Mouse (Mus musculus) stomach, embryonic 14.5 days (tissue): ENCODE data around the gene Gm20388. TPM values are rescaled to one million over a fixed set of nuclear protein-coding genes. Genes with fewer than 3 reads are reported as not detected.

Experiments
- ATAC-seq: fragments of 200-750 bp; cut with Nextera tagmentation; 2 replicates; pipeline ENCODE4 v1.8.0; 2017; ENCODE audit warnings: low read depth, moderate TSS enrichment; ENCODE audit not compliant: insufficient number of reproducible peaks, insufficient read depth, low FRiP score
- H3K27ac ChIP-seq: fragments of 300-500 bp; sonication (generic); 2 replicates; pipeline ENCODE4 v1.5.1; 2014; ENCODE audit warnings: mild to moderate bottlenecking, low read length, moderate library complexity, mixed read lengths
- H3K27me3 ChIP-seq: fragments of 300-500 bp; sonication (generic); 2 replicates; pipeline ENCODE4 v1.6.1; 2014; ENCODE audit warnings: low read length, control low read depth, mixed read lengths; ENCODE audit not compliant: control insufficient read depth, insufficient read depth
- H3K36me3 ChIP-seq: fragments of 300-500 bp; sonication (generic); 2 replicates; pipeline ENCODE4 v1.6.1; 2014; ENCODE audit warnings: mild to moderate bottlenecking, control low read depth, low read length, moderate library complexity, mixed read lengths; ENCODE audit not compliant: control insufficient read depth, insufficient read depth
- H3K4me1 ChIP-seq: fragments of 300-500 bp; sonication (generic); 2 replicates; pipeline ENCODE4 v1.6.1; 2014; ENCODE audit warnings: low read length, control low read depth, mixed read lengths; ENCODE audit not compliant: control insufficient read depth, insufficient read depth
- H3K4me2 ChIP-seq: fragments of 300-500 bp; sonication (generic); replicated peaks from 2 replicates; pipeline ENCODE4 v1.6.1; 2014; ENCODE audit warnings: low read depth, low read length, control low read depth
- H3K4me3 ChIP-seq: fragments of 300-500 bp; sonication (generic); 2 replicates; pipeline ENCODE4 v1.5.1; 2014; ENCODE audit warnings: low read depth, low read length, control low read depth
- H3K9ac ChIP-seq: fragments of 300-500 bp; sonication (generic); replicated peaks from 2 replicates; pipeline ENCODE4 v1.6.1; 2014; ENCODE audit warnings: low read depth, mild to moderate bottlenecking, control low read depth, low read length, moderate library complexity, mixed read lengths
- H3K9me3 ChIP-seq: fragments of 300-500 bp; sonication (generic); 2 replicates; pipeline ENCODE4 v1.6.1; 2016; ENCODE audit warnings: low read depth, low read length, control low read depth; ENCODE audit not compliant: control insufficient read depth
- WGBS: fragments of 180-500 bp; shearing (Covaris S2); extraction: QIAGEN DNeasy Blood & Tissue Kit; methylation state at CpG from one replicate; pipeline ENCODE4 v1.1.7; 2014; 5-methylcytosine and 5-hydroxymethylcytosine counted together
- polyA plus RNA-seq: library from polyadenylated mRNA; unstranded; fragments of >200 nt; fragmentation: Nextera tagmentation; extraction: Ambion mirVana; gene quantifications from 2 replicates; pipeline ENCODE4 v1.2.1, GENCODE M21; 2014

The Gm20388 gene
- polyA plus RNA-seq, 1 experiment from 2014 or later = 11.4 TPM

- H3K9me3 ChIP-seq = no peaks in the 10 kb centered on the region
- H3K4me3 ChIP-seq = no peak overlapping the region
- H3K9ac ChIP-seq = no peak overlapping the region
- H3K4me1 ChIP-seq = peaks cover 16% of the 10 kb centered on the region
- H3K27me3 ChIP-seq = no peaks in the 10 kb centered on the region
- no peaks in the 10 kb centered on the region for H3K36me3 ChIP-seq
- no peak for ATAC-seq
- 39% methylated on average over 9 of the region's 9 CpGs for WGBS
- H3K27ac ChIP-seq = no peak overlapping the region
- H3K4me2 ChIP-seq = no peak overlapping the region
These were observed 2271.3 kb downstream of the Gm20388 start for GRCm38 (mm10) chr8:122181991-122182390.

GRCm38 (mm10) chr8:122186363-122186974, 2275.8 kb downstream of the Gm20388 start:
- H3K4me3 ChIP-seq = no peak overlapping the region
- no peaks in the 10 kb centered on the region for H3K27me3 ChIP-seq
- 87% methylated on average over 19 of the region's 19 CpGs for WGBS
- no peak overlapping the region for H3K27ac ChIP-seq
- H3K9me3 ChIP-seq = no peaks in the 10 kb centered on the region
- no peak overlapping the region for H3K4me2 ChIP-seq
- peaks cover 9% of the 10 kb centered on the region; the same call in 1 of the 2 replicates for H3K4me1 ChIP-seq
- H3K9ac ChIP-seq = no peak overlapping the region
- no peaks in the 10 kb centered on the region for H3K36me3 ChIP-seq
- ATAC-seq = no peak

GRCm38 (mm10) chr8:122187271-122187670, 2276.6 kb downstream of the Gm20388 start:
- 75% methylated on average over 4 of the region's 4 CpGs for WGBS
- ATAC-seq = no peak
- H3K27ac ChIP-seq = no peak overlapping the region
- no peak overlapping the region for H3K4me2 ChIP-seq
- H3K9ac ChIP-seq = no peak overlapping the region
- peaks cover 2% of the 10 kb centered on the region; the same call in 1 of the 2 replicates for H3K4me1 ChIP-seq
- no peaks in the 10 kb centered on the region for H3K27me3 ChIP-seq
- H3K9me3 ChIP-seq = no peaks in the 10 kb centered on the region
- no peaks in the 10 kb centered on the region for H3K36me3 ChIP-seq
- H3K4me3 ChIP-seq = no peak overlapping the region

- no peak overlapping the region for H3K4me3 ChIP-seq
- no peaks in the 10 kb centered on the region for H3K9me3 ChIP-seq
- H3K27me3 ChIP-seq = no peaks in the 10 kb centered on the region
- H3K9ac ChIP-seq = no peak overlapping the region
- no peaks in the 10 kb centered on the region for H3K36me3 ChIP-seq
- H3K4me2 ChIP-seq = no peak overlapping the region
- no peak overlapping the region for H3K27ac ChIP-seq
- WGBS = 42% methylated on average over 16 of the region's 16 CpGs
- peaks cover 6% of the 10 kb centered on the region; the same call in 1 of the 2 replicates for H3K4me1 ChIP-seq
- ATAC-seq = no peak
These were observed 2279.9 kb downstream of the Gm20388 start for GRCm38 (mm10) chr8:122190349-122191053.

- no peaks in the 10 kb centered on the region for H3K27me3 ChIP-seq
- peaks cover 6% of the 10 kb centered on the region; the same call in 1 of the 2 replicates for H3K4me1 ChIP-seq
- no peaks in the 10 kb centered on the region for H3K9me3 ChIP-seq
- H3K9ac ChIP-seq = no peak overlapping the region
- H3K27ac ChIP-seq = no peak overlapping the region
- no peak overlapping the region for H3K4me2 ChIP-seq
- H3K4me3 ChIP-seq = no peak overlapping the region
- WGBS = 62% methylated on average over 8 of the region's 8 CpGs
- no peaks in the 10 kb centered on the region for H3K36me3 ChIP-seq
- no peak for ATAC-seq
These were observed 2280.4 kb downstream of the Gm20388 start for GRCm38 (mm10) chr8:122191054-122191376.

GRCm38 (mm10) chr8:122192771-122193170, 2282.1 kb downstream of the Gm20388 start:
- 77% methylated on average over 5 of the region's 5 CpGs for WGBS
- ATAC-seq = no peak
- peaks cover 6% of the 10 kb centered on the region; the same call in 1 of the 2 replicates for H3K4me1 ChIP-seq
- H3K27me3 ChIP-seq = no peaks in the 10 kb centered on the region
- no peak overlapping the region for H3K9ac ChIP-seq
- no peaks in the 10 kb centered on the region for H3K36me3 ChIP-seq
- H3K4me3 ChIP-seq = no peak overlapping the region
- no peak overlapping the region for H3K27ac ChIP-seq
- no peaks in the 10 kb centered on the region for H3K9me3 ChIP-seq
- no peak overlapping the region for H3K4me2 ChIP-seq

GRCm38 (mm10) chr8:122193521-122193920, 2282.9 kb downstream of the Gm20388 start:
- Histone ChIP-seq H3K9ac (no peak overlapping the region), H3K27ac (no peak overlapping the region), H3K27me3 (no peaks in the 10 kb centered on the region), H3K9me3 (no peaks in the 10 kb centered on the region), H3K4me2 (no peak overlapping the region), H3K4me1 (peaks cover 6% of the 10 kb centered on the region; the same call in 1 of the 2 replicates), H3K36me3 (no peaks in the 10 kb centered on the region), H3K4me3 (no peak overlapping the region)
- 69% methylated on average over 11 of the region's 11 CpGs for WGBS
- no peak for ATAC-seq

- 51% methylated on average over 8 of the region's 8 CpGs for WGBS
- no peak overlapping the region for H3K9ac ChIP-seq
- no peak; the same call in 1 of the 2 replicates for ATAC-seq
These were observed 2283.8 kb downstream of the Gm20388 start for GRCm38 (mm10) chr8:122194396-122194795.

More at GRCm38 (mm10) chr8:122194396-122194795, 2283.8 kb downstream of the Gm20388 start:
- Histone ChIP-seq H3K9me3 (no peaks in the 10 kb centered on the region), H3K27ac (no peak overlapping the region), H3K4me2 (no peak overlapping the region), H3K4me3 (no peak overlapping the region), H3K27me3 (no peaks in the 10 kb centered on the region), H3K36me3 (no peaks in the 10 kb centered on the region), H3K4me1 (peaks cover 6% of the 10 kb centered on the region; the same call in 1 of the 2 replicates)
